In the genomic region with DNA sequence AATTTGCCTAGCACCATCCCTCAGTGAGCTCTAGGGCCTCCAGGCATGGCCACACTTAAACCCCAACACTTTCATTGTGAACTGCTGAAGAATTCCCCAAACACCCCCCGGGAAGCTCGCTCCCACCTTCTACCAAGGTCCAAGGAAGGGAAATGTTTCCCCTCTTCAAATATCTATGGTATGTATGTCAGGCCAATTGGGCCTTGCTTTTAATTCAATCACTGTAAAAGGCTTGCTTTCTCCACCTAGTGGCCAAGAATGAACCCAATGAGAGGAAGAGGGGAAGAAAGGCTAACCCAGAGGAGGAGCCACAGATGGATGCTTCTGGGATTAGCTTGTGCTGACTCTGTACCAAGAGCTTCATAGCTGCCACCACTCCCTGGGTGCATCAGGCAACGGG, we compare ENCODE assay signal across 8 mouse cellular contexts.
DNase-seq lines count a peak whose midpoint lies in the region; ATAC-seq lines count a peak whose summit lies in the region.

No protein-coding gene starts in this region.

- no peak overlapping the region for H3K27ac ChIP-seq in kidney, embryonic 15.5 days
- H3K27ac ChIP-seq in midbrain, embryonic 16.5 days (ENCODE audit: low read length), result no peak overlapping the region

- H3K9me3 ChIP-seq in kidney, embryonic 15.5 days (replicated peaks), result no peaks in the 10 kb centered on the region
- H3K9me3 ChIP-seq in midbrain, embryonic 16.5 days (replicated peaks; ENCODE audit: control insufficient read depth, low read length, poor library complexity, severe bottlenecking), result no peaks in the 10 kb centered on the region

- peak; percentile 19 for DNase-seq in kidney, postnatal 10 days
- peak; percentile 24 for DNase-seq in 416B (ENCODE audit: low read depth)
- peak; percentile 20 for DNase-seq in CD4-positive helper T cell, adult 2 months (ENCODE audit: low read depth, low spot score)
- DNase-seq in spleen, postnatal 36 days (ENCODE audit: low spot score in 2 of 2), result no peak
- DNase-seq in spleen, postnatal 10 days (ENCODE audit: low spot score in 2 of 2), result no peak

- no peak overlapping the region for H3K4me2 ChIP-seq in kidney, embryonic 15.5 days
- H3K4me2 ChIP-seq in midbrain, embryonic 16.5 days (ENCODE audit: low read length), result no peak overlapping the region

- WGBS in kidney, embryonic 15.5 days, result 43% methylated on average over 3 of the region's 3 CpGs
- WGBS in midbrain, embryonic 16.5 days, result 59% methylated on average over 3 of the region's 3 CpGs

- H3K4me1 ChIP-seq in kidney, embryonic 15.5 days, result no peaks in the 10 kb centered on the region
- H3K4me1 ChIP-seq in midbrain, embryonic 16.5 days (ENCODE audit: control insufficient read depth, insufficient read depth, low read length), result no peaks in the 10 kb centered on the region

- no peaks in the 10 kb centered on the region for H3K36me3 ChIP-seq in kidney, embryonic 15.5 days
- no peaks in the 10 kb centered on the region for H3K36me3 ChIP-seq in midbrain, embryonic 16.5 days (ENCODE audit: control insufficient read depth, insufficient read depth, low read length)

- ATAC-seq in kidney, embryonic 15.5 days (replicated peaks; ENCODE audit: low FRiP score), result no peak
- ATAC-seq in granulocyte monocyte progenitor cell, adult 5-6 weeks (replicated peaks; ENCODE audit: poor library complexity, severe bottlenecking), result 0 out of 2 replicates have a peak, but pooled peaks have one; percentile 35
- ATAC-seq in midbrain, embryonic 16.5 days, result no peak

- H3K27me3 ChIP-seq in kidney, embryonic 15.5 days, result no peaks in the 10 kb centered on the region
- H3K27me3 ChIP-seq in midbrain, embryonic 16.5 days (ENCODE audit: control insufficient read depth, insufficient read depth, low read depth, low read length), result no peaks in the 10 kb centered on the region

- H3K4me3 ChIP-seq in kidney, embryonic 15.5 days (replicated peaks), result no peak overlapping the region
- H3K4me3 ChIP-seq in midbrain, embryonic 16.5 days (ENCODE audit: low read depth, low read length), result no peak overlapping the region

- no peak overlapping the region for H3K9ac ChIP-seq in kidney, embryonic 15.5 days
- H3K9ac ChIP-seq in midbrain, embryonic 16.5 days (ENCODE audit: low read depth, low read length), result no peak overlapping the region

Comparison
In these comparisons a context has a peak if more than half of its experiments do, and no peak if none do; other contexts are left out.
1. DNase-seq: peak in kidney, postnatal 10 days (single experiment), 416B (single experiment) and CD4-positive helper T cell, adult 2 months (single experiment); none in spleen, postnatal 36 days (0 of 2) and spleen, postnatal 10 days (0 of 2).